Mouse (Mus musculus): Measurements from ENCODE around the gene Zfp385b.

GRCm38 (mm10) chr2:77516606-77517005 is 302.8 kb downstream of the Zfp385b start:
- TF ChIP-seq CTCF (IDR thresholded peaks at IDR 0.05; ENCODE audit: borderline replicate concordance, insufficient read depth, low read length), result no peak
- no peak for TF ChIP-seq POLR2A (IDR thresholded peaks at IDR 0.05; ENCODE audit: low read depth, low read length)

All from embryonic fibroblast, embryonic 13.5 days (primary cell).